Mouse (Mus musculus): ENCODE results near the gene Icam5.

DNA sequence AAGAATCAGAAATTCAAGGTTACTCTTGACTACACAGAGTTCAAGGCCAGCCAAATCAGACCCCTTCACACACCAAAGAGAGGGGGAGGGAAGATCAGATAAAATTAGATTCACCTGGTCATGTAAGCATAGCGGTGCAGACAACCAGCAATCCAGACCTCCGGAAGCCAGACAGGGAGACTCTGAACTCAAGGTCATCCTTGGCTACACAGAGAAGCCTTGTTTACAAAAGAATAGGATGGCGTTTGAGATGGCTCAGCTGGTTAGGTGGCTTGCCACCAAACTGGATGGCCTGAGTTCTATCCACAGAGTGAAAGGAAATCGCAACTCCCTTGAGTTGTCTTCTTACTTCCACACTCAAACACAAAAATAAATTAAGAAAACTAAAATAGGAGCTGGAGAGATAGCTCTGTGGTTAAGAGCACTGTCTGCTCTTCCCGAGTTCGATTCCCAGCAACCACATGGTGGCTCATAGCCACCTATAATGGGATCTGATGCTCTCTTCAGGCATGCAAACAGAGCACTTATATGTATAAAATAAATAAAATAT lies 30.1 kb upstream of the Icam5 start:
- no peak for TF ChIP-seq POLR2A (IDR thresholded peaks at IDR 0.05; ENCODE audit: low read depth, low read length)
- TF ChIP-seq CTCF (IDR thresholded peaks at IDR 0.05; ENCODE audit: borderline replicate concordance, insufficient read depth, low read length) = no peak

Data from embryonic fibroblast, embryonic 13.5 days (primary cell).